Mouse (Mus musculus): ENCODE data around the gene Asic4. TPM values are rescaled to one million over a fixed set of nuclear protein-coding genes. Genes with fewer than 3 reads are reported as not detected.

The Asic4 gene
- polyA plus RNA-seq, 1 experiment from 2014 or later = 0.13 TPM

DNA sequence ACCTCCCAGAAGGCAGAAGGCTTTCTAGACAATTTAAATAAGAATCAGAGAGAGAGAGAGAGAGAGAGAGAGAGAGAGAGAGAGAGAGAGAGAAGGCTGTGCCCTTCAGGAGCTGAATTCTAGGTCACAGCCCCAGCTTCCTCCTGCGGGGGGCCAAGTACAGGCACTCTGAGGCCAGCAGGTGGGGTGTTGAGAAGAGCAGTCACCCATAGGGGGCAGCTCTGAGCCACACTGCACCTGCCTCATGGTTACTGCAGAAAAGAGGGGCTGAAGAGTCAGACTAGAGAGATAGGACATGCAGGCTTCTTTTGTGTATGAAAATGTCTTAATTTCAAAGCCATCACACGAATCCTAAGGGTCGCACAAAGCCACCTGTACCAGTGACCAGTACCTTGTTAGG, 36.5 kb upstream of the Asic4 start:
- no peak overlapping the region for H3K27ac ChIP-seq (replicated peaks; ENCODE audit: low read depth, low read length)
- H3K9ac ChIP-seq (ENCODE audit: low read length) = no peak overlapping the region
- no peak overlapping the region for H3K4me3 ChIP-seq (ENCODE audit: low read depth, low read length)
- peak; percentile 58 for DNase-seq (ENCODE audit: low spot score)
- no peak for ATAC-seq (ENCODE audit: insufficient number of reproducible peaks, low FRiP score, low TSS enrichment, low read depth)
- H3K4me1 ChIP-seq (ENCODE audit: control insufficient read depth, insufficient read depth, low read length) = no peaks in the 10 kb centered on the region
- H3K27me3 ChIP-seq (ENCODE audit: control insufficient read depth, insufficient read depth, low read length) = no peaks in the 10 kb centered on the region
- 66% methylated on average over 3 of the region's 3 CpGs for WGBS
- no peaks in the 10 kb centered on the region for H3K9me3 ChIP-seq (ENCODE audit: control insufficient read depth, low read length)
- peaks cover 2% of the 10 kb centered on the region; the same call in 1 of the 2 replicates for H3K36me3 ChIP-seq (ENCODE audit: control insufficient read depth, insufficient read depth, low read length)
- H3K4me2 ChIP-seq (ENCODE audit: low read depth, severe bottlenecking) = no peak overlapping the region

DNA sequence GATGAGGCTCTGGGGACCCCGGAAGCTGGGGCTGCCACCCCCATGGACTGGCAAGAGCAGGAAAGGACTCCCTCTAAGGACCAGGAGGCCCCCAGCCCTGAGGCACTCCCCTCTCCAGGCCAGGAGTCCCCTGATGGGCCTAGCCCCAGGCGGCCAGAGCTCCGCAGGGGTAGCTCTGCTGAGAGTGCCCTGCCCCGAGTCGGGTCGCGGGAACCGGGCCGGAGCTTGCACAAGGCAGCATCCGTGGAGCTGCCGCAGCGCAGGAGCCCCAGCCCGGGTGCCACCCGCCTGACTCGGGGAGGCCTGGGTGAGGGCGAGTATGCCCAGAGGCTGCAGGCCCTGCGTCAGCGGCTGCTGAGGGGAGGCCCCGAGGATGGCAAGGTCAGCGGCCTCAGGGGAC, 28.4 kb upstream of the Asic4 start:
- Histone ChIP-seq H3K9ac (ENCODE audit: low read length) (peak overlapping the region; percentile 37), H3K4me2 (ENCODE audit: low read depth, severe bottlenecking) (peak overlapping the region; percentile 55; the same call in 1 of the 2 replicates), H3K36me3 (ENCODE audit: control insufficient read depth, insufficient read depth, low read length) (no peaks in the 10 kb centered on the region), H3K4me1 (ENCODE audit: control insufficient read depth, insufficient read depth, low read length) (peaks cover 26% of the 10 kb centered on the region), H3K9me3 (ENCODE audit: control insufficient read depth, low read length) (no peaks in the 10 kb centered on the region), H3K27ac (replicated peaks; ENCODE audit: low read depth, low read length) (no peak overlapping the region), H3K4me3 (ENCODE audit: low read depth, low read length) (peak overlapping the region; percentile 12), H3K27me3 (ENCODE audit: control insufficient read depth, insufficient read depth, low read length) (peaks cover 36% of the 10 kb centered on the region)
- DNase-seq (ENCODE audit: low spot score) (peak; percentile 40), ATAC-seq (ENCODE audit: insufficient number of reproducible peaks, low FRiP score, low TSS enrichment, low read depth) (peak; percentile 22; the same call in 1 of the 2 replicates)
- WGBS = 6% methylated on average over 16 of the region's 20 CpGs

DNA sequence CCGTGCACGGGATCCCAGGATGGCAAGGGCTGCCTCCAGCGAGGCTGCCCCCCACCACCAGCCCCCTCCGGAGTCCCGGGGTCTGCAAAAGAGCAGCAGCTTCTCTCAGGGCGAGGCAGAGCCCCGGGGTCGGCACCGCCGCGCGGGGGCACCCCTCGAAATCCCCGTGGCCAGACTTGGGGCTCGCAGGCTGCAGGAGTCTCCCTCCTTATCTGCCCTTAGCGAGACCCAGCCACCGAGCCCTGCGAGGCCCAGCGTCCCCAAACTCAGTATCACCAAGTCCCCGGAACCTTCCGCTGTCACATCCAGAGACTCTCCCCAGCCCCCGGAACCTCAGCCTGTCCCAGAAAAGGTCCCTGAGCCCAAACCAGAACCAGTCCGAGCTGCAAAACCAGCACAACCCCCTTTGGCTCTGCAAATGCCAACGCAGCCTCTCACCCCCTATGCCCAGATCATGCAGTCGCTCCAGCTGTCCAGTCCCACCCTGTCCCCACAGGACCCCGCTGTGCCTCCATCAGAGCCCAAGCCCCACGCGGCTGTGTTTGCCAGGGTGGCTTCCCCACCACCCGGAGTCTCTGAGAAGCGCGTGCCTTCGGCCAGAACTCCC, 27.9 kb upstream of the Asic4 start:
- H3K27ac ChIP-seq (replicated peaks; ENCODE audit: low read depth, low read length) = no peak overlapping the region
- peaks cover 26% of the 10 kb centered on the region for H3K4me1 ChIP-seq (ENCODE audit: control insufficient read depth, insufficient read depth, low read length)
- peak overlapping the region; percentile 28 for H3K4me3 ChIP-seq (ENCODE audit: low read depth, low read length)
- 5% methylated on average over 32 of the region's 32 CpGs for WGBS
- no peaks in the 10 kb centered on the region for H3K36me3 ChIP-seq (ENCODE audit: control insufficient read depth, insufficient read depth, low read length)
- peak overlapping the region; percentile 49 for H3K9ac ChIP-seq (ENCODE audit: low read length)
- no peaks in the 10 kb centered on the region for H3K9me3 ChIP-seq (ENCODE audit: control insufficient read depth, low read length)
- ATAC-seq (ENCODE audit: insufficient number of reproducible peaks, low FRiP score, low TSS enrichment, low read depth) (no peak), DNase-seq (ENCODE audit: low spot score) (no peak)
- H3K4me2 ChIP-seq (ENCODE audit: low read depth, severe bottlenecking) = peak overlapping the region; percentile 55
- peaks cover 36% of the 10 kb centered on the region for H3K27me3 ChIP-seq (ENCODE audit: control insufficient read depth, insufficient read depth, low read length)

DNA sequence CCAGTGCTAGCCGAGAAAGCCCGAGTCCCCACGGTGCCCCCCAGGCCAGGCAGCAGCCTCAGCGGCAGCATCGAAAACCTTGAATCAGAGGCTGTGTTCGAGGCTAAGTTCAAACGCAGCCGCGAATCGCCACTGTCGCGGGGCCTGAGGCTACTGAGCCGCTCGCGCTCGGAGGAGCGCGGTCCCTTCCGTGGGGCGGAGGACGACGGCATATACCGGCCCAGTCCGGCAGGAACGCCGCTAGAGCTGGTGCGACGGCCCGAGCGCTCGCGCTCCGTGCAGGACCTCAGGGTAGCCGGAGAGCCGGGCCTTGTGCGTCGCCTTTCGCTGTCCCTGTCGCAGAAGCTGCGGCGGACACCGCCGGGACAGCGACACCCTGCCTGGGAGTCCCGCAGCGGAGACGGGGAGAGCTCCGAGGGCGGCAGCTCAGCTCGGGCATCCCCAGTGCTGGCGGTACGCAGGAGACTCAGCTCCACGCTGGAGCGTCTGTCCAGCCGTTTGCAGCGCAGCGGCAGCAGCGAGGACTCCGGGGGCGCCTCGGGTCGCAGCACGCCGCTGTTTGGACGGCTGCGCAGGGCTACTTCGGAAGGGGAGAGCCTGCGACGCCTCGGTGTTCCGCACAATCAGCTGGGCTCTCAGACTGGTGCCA, 27.3 kb upstream of the Asic4 start:
- peak overlapping the region; percentile 55 for H3K4me2 ChIP-seq (ENCODE audit: low read depth, severe bottlenecking)
- DNase-seq (ENCODE audit: low spot score) = peak; percentile 69
- peak overlapping the region; percentile 28 for H3K4me3 ChIP-seq (ENCODE audit: low read depth, low read length)
- WGBS = 1% methylated on average over 69 of the region's 71 CpGs
- H3K27me3 ChIP-seq (ENCODE audit: control insufficient read depth, insufficient read depth, low read length) = peaks cover 36% of the 10 kb centered on the region
- peak overlapping the region; percentile 49 for H3K9ac ChIP-seq (ENCODE audit: low read length)
- H3K27ac ChIP-seq (replicated peaks; ENCODE audit: low read depth, low read length) = no peak overlapping the region
- no peaks in the 10 kb centered on the region for H3K9me3 ChIP-seq (ENCODE audit: control insufficient read depth, low read length)
- no peaks in the 10 kb centered on the region for H3K36me3 ChIP-seq (ENCODE audit: control insufficient read depth, insufficient read depth, low read length)
- ATAC-seq (ENCODE audit: insufficient number of reproducible peaks, low FRiP score, low TSS enrichment, low read depth) = no peak
- H3K4me1 ChIP-seq (ENCODE audit: control insufficient read depth, insufficient read depth, low read length) = peaks cover 26% of the 10 kb centered on the region

DNA sequence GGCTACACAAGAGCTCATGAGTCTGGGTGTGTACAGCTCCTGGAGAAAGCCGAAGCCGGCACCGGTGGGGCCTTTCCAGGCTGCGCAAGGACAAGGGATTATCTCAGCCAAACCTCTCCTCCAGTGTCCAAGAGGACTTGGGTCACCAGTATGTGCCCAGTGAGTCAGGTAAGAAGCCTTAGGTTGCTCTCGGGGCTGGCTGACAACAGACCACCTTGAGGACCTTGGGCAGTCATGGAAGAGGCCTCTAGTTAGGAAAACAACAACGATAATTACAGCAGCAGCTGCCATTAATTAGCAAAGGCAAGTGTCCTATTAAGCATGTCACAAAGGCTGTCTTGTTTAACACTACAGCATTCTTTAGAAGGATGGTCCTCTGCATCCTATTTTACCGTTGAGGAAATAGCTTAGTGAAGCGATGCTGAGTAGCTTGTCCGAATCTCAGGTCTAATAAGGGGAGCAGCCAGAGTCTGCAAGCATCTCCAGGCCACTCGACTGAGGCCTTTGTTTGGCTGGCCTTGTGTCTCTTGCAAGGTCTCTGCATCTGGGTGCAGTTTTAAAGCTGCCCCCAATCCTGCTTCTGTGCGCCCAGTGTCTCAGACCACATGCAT, 26.4 kb upstream of the Asic4 start:
- no peaks in the 10 kb centered on the region for H3K9me3 ChIP-seq (ENCODE audit: control insufficient read depth, low read length)
- DNase-seq (ENCODE audit: low spot score) (no peak), ATAC-seq (ENCODE audit: insufficient number of reproducible peaks, low FRiP score, low TSS enrichment, low read depth) (no peak)
- H3K9ac ChIP-seq (ENCODE audit: low read length) = no peak overlapping the region
- H3K4me1 ChIP-seq (ENCODE audit: control insufficient read depth, insufficient read depth, low read length) = peaks cover 26% of the 10 kb centered on the region
- H3K4me3 ChIP-seq (ENCODE audit: low read depth, low read length) = no peak overlapping the region
- WGBS = 56% methylated on average over 11 of the region's 11 CpGs
- H3K36me3 ChIP-seq (ENCODE audit: control insufficient read depth, insufficient read depth, low read length) = no peaks in the 10 kb centered on the region
- peak overlapping the region; percentile 55; the same call in 1 of the 2 replicates for H3K4me2 ChIP-seq (ENCODE audit: low read depth, severe bottlenecking)
- peaks cover 36% of the 10 kb centered on the region for H3K27me3 ChIP-seq (ENCODE audit: control insufficient read depth, insufficient read depth, low read length)
- H3K27ac ChIP-seq (replicated peaks; ENCODE audit: low read depth, low read length) = no peak overlapping the region

DNA sequence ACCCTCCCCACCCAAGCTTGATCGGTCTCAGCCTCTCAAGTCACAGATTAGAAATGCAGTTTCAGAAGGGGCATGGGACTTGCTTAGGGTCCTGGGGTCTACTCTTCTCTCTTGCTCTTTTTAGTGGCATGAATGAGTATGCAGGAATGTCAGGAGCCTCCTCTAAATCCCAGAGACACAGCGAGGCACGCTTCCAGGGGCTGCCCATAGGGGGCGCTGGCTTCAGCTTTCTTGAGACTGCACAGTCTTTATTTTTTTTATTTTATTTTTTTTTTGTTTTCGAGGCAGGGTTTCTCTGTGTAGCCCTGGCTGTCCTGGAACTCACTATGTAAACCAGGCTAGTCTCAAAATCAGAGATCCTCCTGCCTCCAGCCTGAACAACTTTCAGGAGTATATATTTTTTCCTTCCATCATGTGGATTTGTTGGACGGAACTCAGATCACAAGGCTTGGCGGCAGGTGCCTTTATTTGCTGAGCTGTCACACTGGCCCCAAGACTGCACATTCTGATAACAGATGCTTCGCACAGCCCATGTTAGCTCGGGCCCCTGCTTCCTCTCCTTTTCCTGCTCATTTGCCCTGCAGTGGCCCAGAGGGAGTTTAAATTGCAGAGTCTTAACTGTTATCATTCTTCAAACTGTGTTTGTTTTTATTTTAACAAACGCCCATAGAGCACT, 24.3 kb upstream of the Asic4 start:
- no peak overlapping the region for H3K9ac ChIP-seq (ENCODE audit: low read length)
- ATAC-seq (ENCODE audit: insufficient number of reproducible peaks, low FRiP score, low TSS enrichment, low read depth) (no peak), DNase-seq (ENCODE audit: low spot score) (peak; percentile 89)
- no peaks in the 10 kb centered on the region for H3K36me3 ChIP-seq (ENCODE audit: control insufficient read depth, insufficient read depth, low read length)
- H3K27ac ChIP-seq (replicated peaks; ENCODE audit: low read depth, low read length) = no peak overlapping the region
- 40% methylated on average over 10 of the region's 10 CpGs for WGBS
- H3K9me3 ChIP-seq (ENCODE audit: control insufficient read depth, low read length) = no peaks in the 10 kb centered on the region
- peaks cover 33% of the 10 kb centered on the region for H3K4me1 ChIP-seq (ENCODE audit: control insufficient read depth, insufficient read depth, low read length)
- no peak overlapping the region for H3K4me2 ChIP-seq (ENCODE audit: low read depth, severe bottlenecking)
- peaks cover 32% of the 10 kb centered on the region for H3K27me3 ChIP-seq (ENCODE audit: control insufficient read depth, insufficient read depth, low read length)
- H3K4me3 ChIP-seq (ENCODE audit: low read depth, low read length) = no peak overlapping the region

DNA sequence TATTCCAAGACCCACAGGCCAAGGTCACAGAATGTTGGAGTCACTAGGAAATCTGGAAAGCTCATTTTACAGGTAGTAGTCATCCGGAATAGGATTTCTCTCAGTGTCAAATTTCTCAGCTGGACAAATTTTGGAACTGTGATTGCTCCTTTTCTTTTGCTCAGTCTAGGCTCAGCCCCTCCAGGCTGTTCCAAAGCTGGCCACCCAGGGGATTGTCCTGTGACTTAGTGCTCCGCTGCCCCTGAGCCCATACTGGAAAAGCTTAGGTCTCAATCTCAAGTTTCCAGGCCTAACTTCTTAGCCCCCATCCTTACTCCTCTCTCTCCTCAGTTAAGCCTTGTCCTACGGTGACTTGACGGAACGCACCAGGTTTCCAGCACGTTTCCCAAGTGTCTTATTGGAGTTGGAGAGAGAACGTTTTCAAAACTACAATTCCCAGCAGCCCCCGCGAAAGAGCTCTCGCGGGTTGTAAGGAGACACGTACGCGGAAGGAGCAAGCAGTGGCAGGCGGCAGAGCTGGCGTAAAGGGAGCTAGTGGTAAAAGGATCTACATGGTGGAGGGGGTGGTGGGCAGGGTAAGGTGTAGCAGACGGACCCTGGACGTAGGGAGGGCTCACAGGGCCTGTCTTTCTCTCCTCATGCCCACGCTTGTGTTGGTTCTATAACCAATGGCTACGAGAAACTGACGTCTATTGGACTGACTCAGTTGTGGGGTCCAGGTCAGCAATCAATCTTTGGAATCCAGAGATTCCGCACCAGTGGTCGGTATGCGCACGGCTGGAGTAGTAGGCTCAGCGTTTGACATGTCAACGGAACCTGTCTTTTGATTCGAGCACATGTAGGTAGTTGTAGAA, 14.5 kb upstream of the Asic4 start, which contains the start of gene Gmppa:
Gmppa (plus strand) TSS at position 456 of the 854 bp plus-strand sequence.
- H3K27ac ChIP-seq (replicated peaks; ENCODE audit: low read depth, low read length) = 0 out of 2 replicates have a peak within 1 kb of the TSS, but pooled peaks have one; percentile 4

More for the DNA sequence above, 14.5 kb upstream of the Asic4 start, which contains the start of gene Gmppa:
- H3K4me1 ChIP-seq (ENCODE audit: control insufficient read depth, insufficient read depth, low read length) = peaks cover 7% of the 10 kb centered on the region
- H3K9ac ChIP-seq (ENCODE audit: low read length) = peak within 1 kb of the TSS; percentile 53
- peak within 1 kb of the TSS; percentile 41 for H3K4me3 ChIP-seq (ENCODE audit: low read depth, low read length)
- 7% methylated on average over 28 of the region's 28 CpGs for WGBS
- H3K9me3 ChIP-seq (ENCODE audit: control insufficient read depth, low read length) = no peaks in the 10 kb centered on the region
- peak within 1 kb of the TSS; percentile 49 for H3K4me2 ChIP-seq (ENCODE audit: low read depth, severe bottlenecking)
- peak; percentile 91 for DNase-seq (ENCODE audit: low spot score)
- peak; percentile 81 for ATAC-seq (ENCODE audit: insufficient number of reproducible peaks, low FRiP score, low TSS enrichment, low read depth)
- H3K27me3 ChIP-seq (ENCODE audit: control insufficient read depth, insufficient read depth, low read length) = no peaks in the 10 kb centered on the region
- H3K36me3 ChIP-seq (ENCODE audit: control insufficient read depth, insufficient read depth, low read length) = no peaks in the 10 kb centered on the region
